Mouse (Mus musculus) testis, adult 10 weeks (tissue): ENCODE results near the gene Klk7. TPM values are rescaled to one million over a fixed set of nuclear protein-coding genes. Genes with fewer than 3 reads are reported as not detected.

ENCODE experiments used
- polyA plus RNA-seq: library from polyadenylated mRNA; stranded (reverse); fragments of 350-450 nt; fragmentation: Illumina TruSeq; extraction: RNeasy Lipid Tissue Mini Kit (QIAGEN cat#74804); gene quantifications from one replicate; pipeline ENCODE4 v1.2.3, GENCODE M21; 2014; ENCODE audit warnings: low read depth, low replicate concordance

Gene Klk7
- not detected for polyA plus RNA-seq

DNA sequence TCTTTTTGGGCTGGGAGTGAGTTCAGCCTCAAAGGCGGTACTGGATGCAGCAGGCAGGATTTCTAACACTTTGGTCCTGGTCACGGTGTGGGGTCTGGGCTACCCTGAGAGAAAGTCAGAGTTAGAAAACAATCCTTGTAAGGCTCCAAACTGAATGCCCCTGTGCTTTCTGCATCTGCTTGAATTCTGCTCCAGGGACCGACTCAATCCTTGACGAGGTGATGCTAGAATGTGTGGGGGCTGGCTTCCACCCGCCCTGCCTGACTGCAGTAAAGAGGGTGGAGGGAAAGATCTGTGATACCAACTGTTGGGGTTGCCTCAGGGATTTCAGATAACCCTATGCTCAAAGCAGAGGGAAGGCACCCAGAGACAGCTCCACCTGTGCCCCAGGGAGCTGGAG lies at the start of gene Klk7:
Gene Klk7, plus strand, starts transcription at position 301 of the 400 bp plus-strand sequence.

DNA sequence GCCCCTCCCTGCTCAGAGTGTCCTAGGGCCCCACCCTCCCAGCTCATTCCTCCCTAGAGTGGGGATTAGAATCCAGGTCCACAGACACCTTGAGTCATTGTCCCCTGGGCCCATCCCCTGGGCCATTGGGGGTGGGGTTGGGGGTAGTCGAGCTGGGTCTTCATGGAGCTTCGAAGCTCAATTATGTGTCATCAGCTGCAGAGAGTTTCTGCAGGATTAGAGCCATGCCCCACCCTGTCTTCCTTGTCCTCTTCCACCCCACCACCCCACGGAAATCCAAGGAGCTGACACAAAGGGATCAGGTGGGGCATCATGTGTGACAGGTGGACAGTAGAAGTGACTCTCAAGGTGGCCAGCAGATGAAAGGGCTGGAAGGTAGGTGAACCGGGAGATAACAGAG lies 42.5 kb upstream of the Klk7 start, which contains the start of gene Klk12:
Gene Klk12, plus strand, starts transcription at position 301 of the 400 bp plus-strand sequence.

DNA sequence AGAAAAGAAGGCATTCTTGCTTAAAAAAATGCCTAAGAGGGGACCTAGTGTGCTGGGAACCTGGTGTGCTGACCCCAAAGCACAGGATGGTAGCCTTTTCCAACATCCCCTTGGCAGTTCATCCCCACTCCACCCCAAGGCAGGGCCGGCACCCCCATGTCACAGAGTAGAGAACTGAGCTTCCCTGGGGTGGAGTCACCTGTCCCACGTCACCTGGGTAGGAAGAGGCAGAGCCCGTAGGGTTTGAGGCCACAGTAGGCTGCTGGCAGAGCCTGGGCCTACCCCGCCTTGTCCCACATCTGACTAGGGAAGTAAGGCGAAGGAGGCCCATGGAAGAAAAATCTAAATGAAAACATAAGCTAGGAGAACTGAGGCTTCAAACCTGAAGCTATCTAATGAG lies 36.7 kb upstream of the Klk7 start, which contains the start of gene Klk11:
Gene Klk11, plus strand, starts transcription at position 241 of the 400 bp plus-strand sequence.

DNA sequence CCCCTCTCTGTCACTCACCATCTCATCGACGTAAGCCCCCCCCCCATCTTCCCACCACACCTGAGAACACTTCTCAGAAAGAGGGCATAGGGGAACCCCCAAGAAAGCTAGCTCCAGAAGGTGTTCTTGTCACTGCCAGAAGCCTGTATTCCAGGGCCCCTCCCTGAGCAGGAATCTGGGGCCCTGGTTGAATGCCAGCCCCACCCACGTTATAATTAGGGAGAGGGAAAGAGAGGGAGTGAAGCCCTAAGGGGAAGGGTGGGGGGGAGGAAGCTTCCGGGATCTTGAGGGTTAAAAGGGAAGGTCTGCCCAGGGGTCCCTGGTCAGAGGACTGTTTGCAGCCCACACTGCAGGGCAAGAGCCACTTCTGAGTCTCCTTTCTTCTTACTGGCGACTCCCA lies 30.3 kb upstream of the Klk7 start, which contains the start of gene Klk10:
Gene Klk10, plus strand, starts transcription at position 290 of the 400 bp plus-strand sequence.

DNA sequence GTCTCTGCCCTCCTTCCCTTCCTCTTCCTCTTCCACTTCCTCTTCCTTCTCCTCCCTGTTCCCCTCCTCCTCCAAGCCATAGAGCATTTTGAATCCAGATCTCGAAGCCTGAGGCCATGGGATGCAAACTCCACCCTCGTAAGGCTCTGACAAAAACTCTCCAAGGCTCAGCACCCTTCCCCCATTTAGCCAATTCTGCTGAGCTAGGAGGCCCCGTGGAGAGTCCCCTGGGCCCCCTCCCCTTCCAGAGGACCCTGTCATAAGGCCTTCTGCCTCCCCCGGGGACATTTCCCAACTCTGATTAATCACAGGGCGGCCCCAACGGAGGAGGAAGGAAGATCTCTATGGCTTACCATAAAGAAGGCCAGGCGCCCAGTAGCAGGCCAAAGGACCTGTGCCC lies 19.5 kb upstream of the Klk7 start, which contains the start of gene Klk9:
Gene Klk9, plus strand, starts transcription at position 301 of the 400 bp plus-strand sequence.

DNA sequence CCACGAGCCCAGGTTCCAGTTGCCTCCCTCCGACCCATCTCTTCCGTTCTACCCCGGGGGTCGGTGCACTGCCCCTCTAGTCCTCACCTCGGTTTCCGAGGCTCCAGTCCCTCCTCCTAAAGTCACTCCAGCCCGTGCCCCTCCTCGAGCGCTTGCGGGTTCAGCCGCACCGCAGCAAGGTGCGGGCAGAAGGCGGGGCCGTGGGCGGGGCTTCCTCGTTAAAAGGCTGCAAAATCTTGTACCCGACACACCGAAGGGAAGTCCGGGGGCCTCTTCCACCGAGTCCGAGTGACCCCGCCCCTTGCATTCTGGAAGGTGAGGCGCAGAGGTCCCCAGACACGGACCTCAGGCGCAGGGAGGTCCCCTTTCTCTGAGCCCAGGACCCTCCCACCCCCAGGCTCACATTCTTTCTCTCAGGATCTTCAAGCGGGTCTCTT lies 13.7 kb upstream of the Klk7 start, which contains the start of gene Klk8:
Gene Klk8, plus strand, starts transcription at position 245 of the 437 bp plus-strand sequence.

DNA sequence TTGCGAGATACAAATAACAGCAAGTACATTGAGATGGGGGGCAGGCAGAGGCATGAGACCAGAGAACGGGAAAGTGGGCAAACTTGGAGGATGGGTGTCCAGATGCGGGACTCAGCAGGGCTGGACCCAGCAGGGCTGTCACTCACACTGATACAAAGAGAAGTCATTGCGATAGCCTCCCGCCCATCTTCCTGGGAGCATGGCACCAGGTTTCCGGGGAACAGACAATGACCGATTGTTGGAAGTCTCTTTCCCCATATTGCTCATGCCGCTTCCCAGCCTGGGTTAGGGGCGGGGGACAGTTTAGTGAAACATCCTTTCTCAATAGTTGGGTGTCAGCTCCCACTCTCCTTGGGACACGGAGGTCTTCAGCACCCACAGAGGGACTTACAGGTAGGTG lies 13.1 kb downstream of the Klk7 start, which contains the start of gene Klk6:
Gene Klk6, plus strand, starts transcription at position 301 of the 400 bp plus-strand sequence.

DNA sequence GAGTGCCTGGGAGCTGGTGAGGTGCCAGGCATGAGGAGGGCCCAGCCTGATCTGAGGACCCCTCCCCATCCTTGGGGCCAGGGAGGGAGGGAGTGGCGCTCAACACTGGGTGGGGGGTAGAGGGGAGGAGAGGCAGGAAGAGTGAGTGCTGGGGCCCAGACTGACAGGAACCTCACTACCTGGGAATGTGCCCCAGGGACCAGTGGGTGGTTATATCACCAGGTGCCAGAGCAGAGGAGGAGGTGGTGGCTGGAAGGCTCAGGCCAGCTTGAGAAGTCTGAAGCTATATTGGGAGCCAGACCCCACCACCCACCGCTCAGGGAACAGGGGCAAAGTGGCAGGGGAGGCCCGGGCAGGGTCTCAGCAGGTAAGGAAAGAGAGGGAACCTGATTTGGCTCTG lies 30.6 kb downstream of the Klk7 start, which contains the start of gene Klk5:
Gene Klk5, plus strand, starts transcription at position 271 of the 400 bp plus-strand sequence.

Other genes starting within 250 kb of the Klk7 start
- gene Zfp658, start 249.0 kb upstream of the Klk7 start, polyA plus RNA-seq: 0.34 TPM
- 13.8 TPM for gene Zfp719, start 231.7 kb upstream of the Klk7 start, polyA plus RNA-seq
- 9.2 TPM for gene Zfp819, start 204.1 kb upstream of the Klk7 start, polyA plus RNA-seq
- not detected for gene Ceacam18, start 176.6 kb upstream of the Klk7 start, polyA plus RNA-seq
- 1.0 TPM for gene Siglece, start 151.1 kb upstream of the Klk7 start, polyA plus RNA-seq
- 0.24 TPM for gene Ctu1, start 139.3 kb upstream of the Klk7 start, polyA plus RNA-seq
- not detected for gene Klk14, start 120.9 kb upstream of the Klk7 start, polyA plus RNA-seq
- gene Klk13, start 98.7 kb upstream of the Klk7 start, polyA plus RNA-seq: not detected
- not detected for gene Klk12, start 42.4 kb upstream of the Klk7 start, polyA plus RNA-seq
- gene Klk11, start 36.7 kb upstream of the Klk7 start, polyA plus RNA-seq: not detected
- gene Klk10, start 30.3 kb upstream of the Klk7 start, polyA plus RNA-seq: not detected
- gene Klk9, start 19.4 kb upstream of the Klk7 start, polyA plus RNA-seq: not detected
- gene Klk8, start 13.7 kb upstream of the Klk7 start, polyA plus RNA-seq: not detected
- not detected for gene Klk6, start 13.2 kb downstream of the Klk7 start, polyA plus RNA-seq
- not detected for gene Klk5, start 30.7 kb downstream of the Klk7 start, polyA plus RNA-seq
- gene Klk4, start 69.9 kb downstream of the Klk7 start, polyA plus RNA-seq: not detected
- gene Klk15, start 122.4 kb downstream of the Klk7 start, polyA plus RNA-seq: not detected
- gene Klk1b8, start 139.4 kb downstream of the Klk7 start, polyA plus RNA-seq: 120 TPM
- gene Klk1b1, start 155.5 kb downstream of the Klk7 start, polyA plus RNA-seq: not detected
- gene Klk1b9, start 164.8 kb downstream of the Klk7 start, polyA plus RNA-seq: 11.7 TPM
- gene Klk1b11, start 184.6 kb downstream of the Klk7 start, polyA plus RNA-seq: not detected
- gene Klk1b26, start 200.9 kb downstream of the Klk7 start, polyA plus RNA-seq: 6.9 TPM
- 7.8 TPM for gene Klk1b27, start 241.0 kb downstream of the Klk7 start, polyA plus RNA-seq